Mouse (Mus musculus) G1E (cell line): ENCODE measurements around the gene Agpat3.

Experiments
- CTCF ChIP-seq: IDR thresholded peaks from 2 replicates; pipeline ENCODE4 v1.5.1; 2012; ENCODE audit warnings: low read depth, low read length, inconsistent platforms, mixed read lengths
- POLR2AphosphoS5 ChIP-seq: IDR thresholded peaks from 2 replicates; pipeline ENCODE4 v1.6.1; 2012; ENCODE audit warnings: low read depth, low read length, inconsistent platforms; ENCODE audit not compliant: insufficient replicate concordance

DNA sequence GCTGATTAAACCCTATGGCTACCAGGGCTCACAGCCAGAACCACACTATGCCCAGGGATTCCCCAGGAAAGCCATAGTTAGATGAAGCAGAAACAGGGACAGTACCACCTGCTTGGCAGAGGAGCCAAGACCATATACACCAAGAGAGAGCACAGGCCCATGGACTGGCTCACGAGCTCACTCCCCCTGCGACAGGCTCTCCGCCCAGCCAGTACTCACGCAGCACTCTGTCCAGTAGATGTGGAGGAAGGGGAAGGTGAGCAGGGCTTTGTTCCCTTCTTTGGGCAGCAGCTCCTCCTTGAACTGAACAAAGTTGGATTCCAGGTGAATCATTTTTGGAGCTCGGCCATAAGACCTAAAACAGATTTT, 123.7 kb downstream of the Agpat3 start:
- no peak for TF ChIP-seq CTCF
- no peak for TF ChIP-seq POLR2AphosphoS5
